Mouse (Mus musculus): ENCODE results near the gene Pnkd. TPM values are rescaled to one million over a fixed set of nuclear protein-coding genes. Genes with fewer than 3 reads are reported as not detected.
"Not testable (repeated sequence)": the region's sequence is repeated elsewhere in the genome, so short reads cannot be mapped to it uniquely, and the experiment has no call there.

The Pnkd gene
- total RNA-seq, 2 experiments from 2014 or later, result 98.6 to 99.4 TPM

DNA sequence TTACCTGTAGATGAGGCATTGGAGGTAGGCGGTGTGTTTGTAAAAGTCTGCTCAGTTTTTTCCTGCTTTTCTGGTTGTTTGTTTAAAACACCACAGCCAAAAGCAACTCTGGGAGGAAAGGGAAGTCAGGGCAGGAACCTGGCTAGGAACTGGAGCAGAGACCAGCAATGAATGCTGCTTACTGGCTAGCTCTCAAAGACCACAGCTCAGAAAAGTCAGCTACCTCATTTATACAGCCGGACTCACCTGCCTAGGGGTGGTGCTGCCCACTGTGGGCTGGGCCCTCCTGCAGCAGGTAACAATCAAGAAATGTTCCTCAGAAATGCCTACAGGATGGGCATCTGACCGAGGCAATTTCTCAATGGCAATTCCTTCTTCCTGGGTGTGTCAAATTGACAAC, 30.1 kb downstream of the Pnkd start:
- intact Hi-C loops (cut with DNase I), result loop anchor here (5.0 kb wide), 1 partner anchor 48 kb away; the partner anchor contains the start of gene Catip
- no peak for DNase-seq

DNA sequence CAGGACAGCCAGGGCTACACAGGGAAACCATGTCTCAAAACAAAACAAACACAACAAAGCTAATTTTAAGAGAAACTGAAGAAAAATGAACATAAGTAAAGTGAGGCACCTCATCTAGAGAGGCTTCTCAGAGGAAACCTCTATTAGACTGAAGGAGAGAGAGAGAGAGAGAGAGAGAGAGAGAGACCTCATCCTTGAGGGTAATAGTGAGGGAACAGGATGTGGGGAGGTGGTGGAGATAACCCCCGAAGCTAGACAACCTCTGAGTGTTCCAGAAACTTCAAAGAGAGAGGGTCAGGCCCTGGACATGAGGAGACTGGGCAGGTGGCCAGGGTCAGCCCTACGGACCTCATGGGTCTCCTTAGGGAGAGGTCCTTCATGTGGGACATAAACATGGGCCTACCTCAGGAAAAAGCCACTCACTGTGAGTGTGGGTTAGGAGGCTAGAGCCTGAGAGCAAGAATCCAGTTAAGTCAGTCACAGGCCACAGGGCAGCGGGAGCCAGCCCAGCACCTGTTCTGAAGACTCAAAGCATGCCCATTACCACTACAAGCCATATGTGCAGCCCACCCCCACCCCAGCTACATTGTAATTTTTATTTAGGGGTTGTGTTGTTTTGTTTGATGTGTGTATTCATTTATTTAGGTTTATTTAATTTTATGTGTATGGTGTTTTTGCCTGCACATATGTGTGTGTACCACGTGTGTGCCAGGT, 31.5 kb downstream of the Pnkd start:
- intact Hi-C loops (cut with DNase I), result loop anchor here (5.0 kb wide), 1 partner anchor 46 kb away; the partner anchor contains the start of gene Catip
- no peak for DNase-seq

DNA sequence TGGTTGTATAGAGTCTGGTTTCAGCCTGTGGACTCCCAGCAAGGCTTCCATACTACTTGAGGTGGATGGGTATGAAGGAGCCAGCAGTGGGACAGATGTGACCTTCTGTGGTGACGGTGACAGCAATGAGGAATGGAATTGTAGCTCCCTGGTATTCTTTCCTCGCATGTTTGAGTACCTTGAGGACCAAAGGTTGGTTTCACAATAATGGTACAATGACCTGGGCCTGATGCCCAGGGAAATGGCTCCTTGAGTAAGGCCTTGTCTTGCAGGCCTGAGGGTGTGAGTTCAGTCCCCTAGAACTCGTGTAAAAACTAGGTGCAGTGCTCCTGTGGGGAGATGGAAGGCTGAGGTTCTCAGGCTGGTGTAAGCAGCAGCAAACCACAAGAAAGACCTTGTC, 34.0 kb downstream of the Pnkd start:
- intact Hi-C loops (cut with DNase I), result loop anchor here (5.0 kb wide), 1 partner anchor 44 kb away; the partner anchor contains the start of gene Catip
- no peak for DNase-seq

DNA sequence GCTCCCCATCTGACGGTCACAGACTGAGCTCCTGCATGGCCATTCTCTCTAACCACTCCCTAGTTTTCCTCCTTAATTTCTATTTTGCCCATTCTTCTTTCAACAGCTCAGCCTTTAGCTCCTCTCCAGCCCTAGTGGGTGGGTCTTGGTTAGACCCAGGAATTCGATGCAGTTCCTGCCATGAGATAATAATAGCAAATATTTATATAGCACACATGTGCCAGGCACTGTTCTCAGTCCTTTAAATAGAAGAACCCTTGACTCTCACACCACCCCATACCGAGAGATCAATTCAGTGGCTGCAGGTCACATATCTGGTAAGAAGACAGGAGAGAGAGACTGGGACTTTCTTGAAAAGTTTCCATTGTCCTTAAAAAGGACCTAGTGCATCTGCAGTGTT, 36.7 kb downstream of the Pnkd start:
- intact Hi-C loops (cut with DNase I), result no loop called here

DNA sequence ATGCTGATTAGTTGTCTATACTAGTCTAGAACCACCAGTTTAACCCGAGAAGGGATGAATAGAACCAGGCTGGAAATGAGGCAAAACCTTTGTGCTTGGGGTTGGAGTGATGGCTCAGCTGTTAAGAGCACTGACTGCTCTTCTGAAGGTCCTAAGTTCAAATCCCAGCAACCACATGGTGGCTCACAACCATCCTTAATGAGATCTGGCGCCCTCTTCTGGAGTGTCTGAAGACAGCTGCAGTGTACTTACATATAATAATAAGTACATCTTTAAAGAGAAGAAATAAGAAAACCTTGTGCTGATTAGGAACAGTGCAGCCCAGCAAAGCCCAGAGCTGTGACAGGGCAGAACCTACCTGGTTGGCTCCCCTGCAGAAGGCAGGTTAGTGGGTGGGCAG, 42.2 kb downstream of the Pnkd start:
- intact Hi-C loops (cut with DNase I); DNase-seq: not testable (repeated sequence)

More for the DNA sequence above, 36.7 kb downstream of the Pnkd start:
- DNase-seq, result no peak

DNA sequence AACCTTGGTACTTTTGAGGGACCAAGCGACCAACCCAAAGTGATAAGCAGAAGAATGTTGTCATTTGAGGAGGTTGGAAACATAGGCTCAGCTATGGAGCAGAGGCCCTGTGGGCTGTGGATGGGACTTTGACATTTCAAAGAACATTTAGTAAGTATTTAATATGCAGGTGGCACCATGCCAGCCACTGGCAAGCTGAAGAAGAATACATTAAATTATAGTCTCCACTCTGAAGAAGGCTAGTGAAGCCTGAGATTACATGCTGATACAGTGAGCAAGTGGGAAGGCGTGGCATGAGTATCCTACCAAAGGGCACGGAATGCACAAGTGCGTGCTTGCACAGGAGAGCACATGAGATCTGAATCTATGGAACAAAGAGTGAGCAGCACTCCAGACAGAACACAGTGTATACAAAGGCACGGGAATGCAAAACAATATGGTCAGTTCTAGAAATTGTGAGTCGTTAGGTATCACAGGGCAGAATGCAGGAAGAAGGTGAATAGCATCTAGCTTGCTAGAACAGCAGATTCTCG, 45.2 kb downstream of the Pnkd start:
- intact Hi-C loops (cut with DNase I), result no loop called here
- no peak for DNase-seq

DNA sequence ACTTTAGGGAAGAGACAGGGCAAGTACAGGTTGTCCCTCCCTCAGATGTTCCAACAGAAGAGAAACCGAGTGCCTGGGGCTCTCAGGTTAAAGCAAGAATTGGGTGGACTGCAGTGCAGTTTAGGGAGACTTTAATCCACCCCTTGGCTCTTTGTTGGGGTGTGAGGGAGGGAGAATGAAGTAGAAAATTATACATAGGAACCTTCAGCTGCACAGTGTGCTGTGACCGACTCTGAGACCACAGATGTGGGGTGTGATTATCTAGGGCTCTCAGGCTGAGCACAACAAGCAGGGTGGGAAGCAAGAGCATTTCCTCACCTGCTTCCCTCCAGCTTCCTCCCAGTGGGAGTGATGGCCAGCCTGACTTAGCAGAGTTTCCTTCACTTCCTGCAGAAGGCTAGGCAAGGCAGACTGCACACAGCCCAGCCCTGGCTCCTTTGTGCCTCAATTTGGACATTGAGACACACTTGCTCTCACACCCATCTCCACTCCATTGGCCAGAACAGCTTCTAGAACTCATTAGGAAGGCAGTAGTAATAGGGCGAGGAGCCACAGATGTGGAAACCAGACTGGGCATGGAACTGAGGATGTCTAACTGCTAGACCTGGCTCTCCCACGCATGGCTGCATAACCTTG, 46.4 kb downstream of the Pnkd start:
- DNase-seq, result no peak
- intact Hi-C loops (cut with DNase I), result no loop called here

DNA sequence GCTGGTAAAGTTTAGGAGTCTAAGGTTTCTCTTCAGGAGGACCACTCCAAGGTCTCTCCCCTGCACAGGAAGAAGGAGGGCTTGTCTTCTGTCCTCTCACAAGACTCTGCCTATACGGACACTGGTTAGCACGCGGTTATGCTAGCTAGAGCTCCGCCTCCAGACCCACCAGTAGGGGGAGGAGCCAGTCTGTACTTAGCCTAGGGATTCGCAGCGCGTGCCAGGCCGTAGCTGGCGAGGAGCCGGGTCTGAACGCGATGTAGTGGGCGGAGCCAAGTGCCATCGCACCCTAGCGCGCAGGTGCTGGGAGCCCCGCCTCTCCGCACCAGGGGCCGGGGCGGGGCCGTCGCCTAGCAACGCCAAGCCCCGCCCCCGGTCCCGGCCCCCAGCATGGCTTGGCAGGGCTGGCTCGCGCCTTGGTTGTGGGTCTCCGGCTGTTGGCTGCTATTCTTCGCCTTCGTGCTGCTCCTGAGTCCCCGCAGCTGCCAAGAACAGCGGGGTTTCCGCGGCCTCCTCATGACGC, 47.6 kb downstream of the Pnkd start:
- intact Hi-C loops (cut with DNase I), result no loop called here

DNA sequence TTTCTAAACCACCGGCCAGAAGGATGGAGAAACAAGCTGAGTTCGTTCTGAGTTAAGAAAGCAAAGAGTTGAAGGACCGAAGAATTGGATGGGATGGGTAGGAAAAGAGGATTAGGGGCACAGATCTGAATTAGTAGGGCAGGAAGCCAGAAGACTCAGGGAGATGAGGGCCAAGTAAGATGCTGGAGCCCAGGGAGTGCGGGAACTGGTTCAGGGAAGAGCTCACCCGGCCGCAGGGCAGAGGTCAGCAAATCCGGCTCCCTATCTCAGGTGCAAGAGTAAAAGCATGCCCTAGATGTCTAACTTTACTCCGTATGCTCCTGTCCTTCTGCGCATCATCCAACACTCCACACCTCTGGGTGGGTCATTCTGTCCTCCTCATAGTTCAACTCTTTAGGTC, 48.2 kb downstream of the Pnkd start:
- intact Hi-C loops (cut with DNase I), result no loop called here
- peak; percentile 31 for DNase-seq

More for the DNA sequence above, 47.6 kb downstream of the Pnkd start:
- peak; percentile 97 for DNase-seq

DNA sequence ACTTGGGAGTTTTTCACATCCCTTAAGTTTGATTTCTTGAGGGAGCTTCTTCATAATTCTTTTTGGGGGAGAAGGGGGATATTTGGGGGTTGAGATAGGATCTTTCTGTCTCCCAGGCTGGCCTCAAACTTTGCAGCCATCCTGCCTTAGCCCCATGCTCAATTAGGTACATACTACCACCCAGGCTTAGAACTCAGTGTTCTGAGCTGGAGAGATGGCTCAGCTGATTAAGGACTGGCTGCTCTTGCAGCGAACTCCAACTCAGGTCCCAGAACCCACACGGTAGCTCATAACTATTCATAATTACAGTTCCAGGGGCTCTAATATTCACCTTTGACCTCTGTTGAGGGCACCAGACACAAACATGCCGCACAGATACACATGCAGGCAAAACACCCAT, 49.9 kb downstream of the Pnkd start:
- intact Hi-C loops (cut with DNase I), result no loop called here

DNA sequence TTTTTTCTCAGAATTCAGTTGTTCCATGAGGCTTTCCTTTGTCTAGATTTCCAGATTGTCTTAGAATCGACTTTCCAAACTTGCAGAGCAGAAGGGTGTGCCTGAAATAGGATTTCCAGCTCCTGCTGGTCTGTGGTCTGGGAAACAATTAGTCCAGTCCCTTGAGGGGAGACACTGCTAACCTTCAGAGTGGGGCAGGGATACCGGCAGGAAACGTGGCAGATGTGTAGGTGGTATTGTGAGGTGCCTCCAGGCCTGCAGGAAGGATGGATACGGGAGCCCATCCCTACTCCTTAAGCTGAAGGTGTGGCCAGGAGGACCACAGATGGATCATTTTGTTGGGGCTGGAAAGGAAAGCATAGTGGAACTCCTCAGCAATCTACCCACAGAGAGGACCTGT, 50.3 kb downstream of the Pnkd start:
- no peak for DNase-seq
- intact Hi-C loops (cut with DNase I), result no loop called here

More for the DNA sequence above, 49.9 kb downstream of the Pnkd start:
- no peak for DNase-seq

DNA sequence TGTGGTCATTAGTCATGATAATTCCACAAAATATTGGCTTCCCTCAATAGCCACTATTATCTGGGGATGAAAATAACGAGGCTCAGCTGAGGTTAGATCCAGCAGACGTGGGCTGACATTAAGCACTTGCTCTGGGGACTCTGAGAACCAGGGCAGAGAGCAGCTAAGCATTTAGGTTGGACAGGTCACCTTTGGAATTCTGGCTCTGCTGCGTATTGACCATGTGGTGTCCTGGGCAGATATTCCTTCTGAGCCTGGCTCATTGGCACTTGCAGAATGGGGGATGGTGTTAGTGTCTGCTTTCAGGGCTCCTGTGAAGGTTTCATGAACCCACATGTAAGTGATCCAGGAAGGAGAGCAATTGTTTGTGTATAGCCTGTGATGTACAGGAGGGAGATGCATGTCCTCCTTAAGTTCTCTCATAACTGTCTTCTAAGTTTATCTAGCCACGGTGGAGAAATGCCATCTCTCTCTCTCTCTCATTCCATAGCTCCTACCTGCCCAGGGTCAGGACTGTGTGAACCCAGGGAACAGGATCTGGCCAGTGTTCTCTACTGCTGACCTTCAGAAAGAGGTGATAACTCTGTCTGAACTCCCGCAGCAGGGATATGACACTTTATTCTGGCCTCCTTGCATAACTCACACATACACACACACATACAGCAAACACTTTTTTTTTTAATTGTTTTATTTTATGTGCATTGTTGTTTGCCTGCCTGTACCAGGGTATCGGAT, 50.9 kb downstream of the Pnkd start:
- DNase-seq, result no peak
- intact Hi-C loops (cut with DNase I), result no loop called here

DNA sequence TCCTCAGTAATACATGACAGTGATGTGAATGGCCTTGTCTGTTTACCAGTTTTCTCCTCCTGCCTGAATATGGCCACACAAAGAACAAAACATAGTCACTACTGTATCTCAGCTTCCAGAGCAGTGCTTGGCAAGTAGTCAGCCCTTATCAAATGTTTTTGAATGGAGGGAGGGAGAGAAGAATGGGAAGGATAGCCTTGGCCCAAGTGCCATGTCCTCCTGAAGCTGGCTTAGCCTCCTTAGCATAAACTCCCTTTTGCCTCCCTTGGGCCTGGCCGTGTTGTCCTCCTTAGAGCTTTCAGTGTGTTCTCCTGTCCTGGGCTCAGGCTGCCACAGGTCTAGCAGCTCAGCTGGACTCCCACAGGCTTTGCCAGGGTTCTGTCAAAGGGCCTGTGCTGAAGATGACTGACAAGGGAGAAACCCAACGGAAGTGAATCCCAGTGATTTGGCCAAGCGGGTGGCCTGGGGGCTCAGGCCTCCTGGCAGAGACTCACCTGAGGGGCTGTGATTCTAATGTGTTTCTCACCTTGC, 52.6 kb downstream of the Pnkd start:
- intact Hi-C loops (cut with DNase I), result no loop called here
- DNase-seq, result no peak

DNA sequence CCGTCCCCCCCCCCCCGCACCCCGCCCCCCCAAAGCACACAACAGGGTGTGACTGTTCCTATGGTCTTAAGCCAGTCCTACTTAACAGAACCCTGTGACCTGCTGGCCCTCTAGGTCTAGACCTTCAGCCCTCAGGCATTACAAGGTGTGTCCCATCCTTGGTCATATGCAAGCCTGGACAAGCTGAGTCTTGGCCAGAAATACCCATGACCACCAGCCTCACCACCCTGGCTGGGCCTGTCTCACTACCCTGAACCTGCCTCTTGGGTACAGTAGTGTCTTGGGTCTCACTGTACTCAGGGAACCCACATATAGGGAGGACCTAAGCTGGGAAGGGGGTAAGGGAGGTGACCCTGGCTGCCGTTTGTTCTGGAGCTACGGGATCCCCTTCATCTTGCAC, 53.3 kb downstream of the Pnkd start:
- DNase-seq, result no peak
- intact Hi-C loops (cut with DNase I), result no loop called here

DNA sequence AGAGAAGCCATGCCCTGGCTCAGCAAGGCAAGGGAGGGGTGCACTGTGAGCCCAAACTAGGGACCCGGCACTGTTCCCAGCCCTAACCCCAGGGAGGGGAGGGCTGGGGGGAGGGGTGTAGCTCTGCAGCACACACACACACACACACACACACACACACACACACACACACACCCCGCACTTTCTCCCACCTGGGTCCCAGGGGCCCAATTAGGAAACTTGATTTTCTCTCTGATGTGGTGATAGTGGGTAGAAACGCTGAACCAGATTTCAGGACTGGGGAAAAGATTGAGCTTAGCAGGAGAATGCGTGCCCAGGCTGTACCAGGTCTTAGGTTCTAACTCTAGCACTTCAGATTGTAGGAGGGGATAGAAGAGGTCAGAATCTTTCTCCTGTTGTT, 53.9 kb downstream of the Pnkd start:
- intact Hi-C loops (cut with DNase I), result no loop called here
- no peak for DNase-seq

DNA sequence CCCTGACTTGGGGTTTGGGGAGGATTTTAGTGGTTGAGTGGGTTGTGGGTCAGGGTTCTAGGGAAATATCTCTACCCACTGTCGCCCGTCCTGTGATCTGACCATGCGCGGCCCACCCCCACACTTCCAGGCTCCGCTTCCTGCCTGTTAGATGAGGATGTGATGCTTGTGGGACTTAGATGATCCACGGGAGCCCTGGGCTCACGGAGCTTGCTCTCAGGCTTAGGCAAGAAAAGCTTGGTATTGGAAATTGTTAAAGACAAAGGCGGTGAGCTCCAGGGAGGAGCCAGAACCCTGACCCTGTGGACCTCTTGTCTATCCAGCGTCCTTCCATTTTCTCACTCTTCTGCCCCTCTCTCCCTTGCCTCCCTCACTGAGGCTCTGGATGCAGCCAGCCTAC, 55.2 kb downstream of the Pnkd start:
- intact Hi-C loops (cut with DNase I), result no loop called here
- DNase-seq, result no peak

DNA sequence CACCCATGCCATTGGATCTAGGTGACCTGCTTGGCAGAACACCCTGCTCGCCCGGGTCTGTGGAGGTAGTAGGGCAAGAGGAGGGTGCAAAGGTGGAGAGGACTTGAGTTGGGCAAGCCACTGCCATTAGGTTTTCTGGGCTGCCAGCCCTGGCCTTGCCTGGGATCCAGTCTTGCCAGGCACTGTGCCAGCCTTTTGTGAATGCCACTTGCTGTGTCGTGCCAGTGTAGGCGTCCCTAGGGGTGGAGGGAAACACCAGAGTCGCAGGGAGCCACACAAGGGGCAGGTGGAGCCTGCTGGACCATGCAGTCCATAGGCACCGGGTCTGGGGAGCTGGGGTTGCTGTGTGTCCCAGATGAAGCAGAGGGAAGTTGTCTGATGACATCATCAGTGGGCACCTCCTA, 55.6 kb downstream of the Pnkd start:
- peak; percentile 54 for DNase-seq
- intact Hi-C loops (cut with DNase I), result no loop called here

DNA sequence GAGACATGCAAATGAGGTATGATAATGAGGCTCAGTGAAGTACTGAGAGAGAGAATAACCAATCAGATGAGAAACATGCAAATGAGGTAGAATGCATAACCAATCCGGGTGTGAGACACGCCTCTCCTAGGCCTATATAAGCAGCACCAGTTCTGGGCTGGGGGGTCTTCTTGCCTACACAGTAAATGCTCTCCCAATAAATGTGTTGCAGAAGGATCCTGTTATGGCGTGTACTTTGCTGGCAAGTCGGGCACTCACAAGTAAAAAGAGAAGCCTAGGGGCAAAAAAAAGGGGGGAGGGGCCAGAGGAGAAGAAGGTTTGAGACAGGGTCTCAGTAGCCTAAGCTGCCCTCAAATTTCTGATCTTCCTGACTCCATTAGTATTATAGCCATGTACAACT, 56.3 kb downstream of the Pnkd start:
- intact Hi-C loops (cut with DNase I); DNase-seq: not testable (repeated sequence)

DNA sequence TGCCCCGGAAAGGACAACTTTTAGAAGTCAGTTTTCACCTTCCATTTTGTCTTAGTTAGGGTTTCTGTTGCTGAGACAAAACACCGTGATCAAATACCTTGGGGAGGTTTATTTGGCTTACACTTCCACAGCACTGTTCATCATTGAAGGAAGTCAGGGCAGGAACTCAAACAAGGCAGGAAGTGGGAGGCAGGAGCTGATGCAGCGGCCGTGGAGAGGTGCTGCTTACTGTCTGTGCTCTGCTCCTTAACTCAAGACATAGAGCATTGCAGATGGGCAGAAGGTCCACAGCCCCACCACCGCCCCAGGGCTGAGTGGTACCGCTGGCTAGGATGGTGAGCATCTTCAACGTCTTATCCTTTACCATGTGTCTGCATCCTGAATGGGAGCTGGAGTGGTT, 57.2 kb downstream of the Pnkd start:
- intact Hi-C loops (cut with DNase I), result no loop called here
- no peak for DNase-seq

DNA sequence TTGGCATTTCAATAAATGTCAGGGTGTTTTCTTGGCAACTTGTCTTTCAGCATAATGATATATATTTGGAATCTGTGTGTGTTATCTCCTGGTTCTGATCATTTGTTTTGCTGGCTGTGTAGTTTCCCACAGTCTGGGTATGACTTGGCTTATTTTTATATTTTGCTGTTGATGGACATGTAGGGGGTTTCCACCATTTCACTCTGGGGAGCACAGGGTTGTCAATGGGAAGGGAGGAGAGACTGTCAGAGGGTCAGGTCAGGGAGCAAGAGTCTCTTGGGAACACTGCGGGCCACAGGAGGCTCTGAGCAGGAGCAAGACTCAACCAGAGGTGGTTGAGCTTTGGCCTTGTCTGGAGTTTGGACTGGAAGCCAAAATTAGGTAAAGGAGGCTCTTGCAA, 57.6 kb downstream of the Pnkd start:
- intact Hi-C loops (cut with DNase I), result no loop called here
- DNase-seq, result no peak

DNA sequence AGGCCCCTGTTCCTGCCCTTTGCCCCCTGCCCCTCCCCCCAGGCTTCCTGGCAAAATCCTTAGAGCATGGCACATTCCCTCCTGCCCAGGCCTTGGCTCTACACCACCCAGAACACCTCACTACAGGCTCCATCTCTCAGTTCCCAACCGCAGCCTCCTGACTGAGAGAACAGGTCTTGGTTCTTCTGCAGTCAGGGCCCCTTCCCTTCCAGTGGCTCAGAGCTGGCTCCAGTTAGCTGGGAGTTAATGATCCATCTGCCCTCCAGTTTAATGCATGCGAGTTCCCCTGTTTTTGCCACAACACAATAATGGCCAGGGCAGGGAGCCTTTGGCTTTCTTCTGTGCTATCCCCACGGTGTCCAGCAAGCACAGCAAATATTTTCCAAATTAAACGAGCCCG, 58.4 kb downstream of the Pnkd start:
- DNase-seq, result no peak
- intact Hi-C loops (cut with DNase I), result no loop called here

All from left cerebral cortex, postnatal 4 days (tissue).